Mouse (Mus musculus) cortical plate, adult 2 months (tissue): ENCODE measurements around the gene Sema6b.

Experiments used
- CTCF ChIP-seq: fragments of 200-500 bp; IDR thresholded peaks from 2 replicates; pipeline ENCODE4 v1.5.1; 2011; ENCODE audit warnings: mild to moderate bottlenecking, control low read depth, low read length; ENCODE audit not compliant: insufficient read depth; ENCODE audit errors: extremely low read depth
- POLR2A ChIP-seq: fragments of 200-500 bp; IDR thresholded peaks from 2 replicates; pipeline ENCODE4 v1.6.1; 2011; ENCODE audit warnings: mild to moderate bottlenecking, low read length, control low read depth; ENCODE audit not compliant: insufficient read depth; ENCODE audit errors: extremely low read depth

- TF ChIP-seq CTCF (no peak), POLR2A (no peak)
These were observed 788 bp downstream of the Sema6b start for GRCm38 (mm10) chr17:56139355-56139754.
